Mouse (Mus musculus): ENCODE data around the gene Zc2hc1b.

GRCm38 (mm10) chr10:13209930-13210637, 32.3 kb upstream of the Zc2hc1b start:
- TF ChIP-seq CTCF (IDR thresholded peaks at IDR 0.05; ENCODE audit: borderline replicate concordance, insufficient read depth, low read length) (no peak), POLR2A (IDR thresholded peaks at IDR 0.05; ENCODE audit: low read depth, low read length) (no peak)
